Mouse (Mus musculus): ENCODE measurements around the gene Icam1. TPM values are rescaled to one million over a fixed set of nuclear protein-coding genes. Genes with fewer than 3 reads are reported as not detected.

Icam1 gene
- total and polyA plus RNA-seq, 3 experiments, result 70.6 to 202 (median 102) TPM

DNA sequence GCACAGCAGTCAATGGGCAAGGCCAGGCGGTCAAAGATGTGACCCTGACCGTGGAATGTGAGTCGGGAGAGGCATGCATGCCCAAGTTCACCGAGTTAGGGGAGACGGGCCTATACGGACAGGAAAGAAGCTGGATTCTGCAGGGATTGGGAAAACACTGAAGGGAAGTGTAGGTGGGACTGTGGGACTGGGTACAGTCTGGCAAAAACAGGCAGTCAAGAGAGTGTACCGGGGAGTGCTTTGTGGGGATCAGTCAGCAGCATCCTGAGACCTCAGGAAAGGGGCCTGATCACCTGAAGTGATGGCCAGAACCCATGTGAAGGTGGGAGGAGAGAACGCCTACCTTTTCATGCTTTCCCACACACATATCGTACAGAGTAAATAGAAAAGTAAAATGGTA is 19.8 kb downstream of the Icam1 start:
- in situ Hi-C loops (cut with MboI; ENCODE audit: low pct_ligation_motif_present, low pct_unique_long_range_greater_than_20kb, low sequenced_read_pairs), result no loop called here
- H3K36me3 ChIP-seq (replicated peaks in 1 of 2; ENCODE audit: control insufficient read depth in 1 of 2, insufficient read depth in 1 of 2, low read length in 1 of 2), result peaks cover 23 to 39% of the 10 kb centered on the region in 2 experiments
- H3K9me3 ChIP-seq (replicated peaks; ENCODE audit: low read length), result no peaks in the 10 kb centered on the region
- no peak overlapping the region for H3K27ac ChIP-seq (ENCODE audit: insufficient read depth, low read depth)
- no peaks in the 10 kb centered on the region for H3K27me3 ChIP-seq (replicated peaks)
- no peak overlapping the region for H3K4me2 ChIP-seq (ENCODE audit: insufficient read depth, low read depth, poor library complexity, severe bottlenecking)
- H3K4me1 ChIP-seq (ENCODE audit: control insufficient read depth in 1 of 2, insufficient read depth in 2 of 2), result peaks cover 10 to 24% of the 10 kb centered on the region in 2 experiments; a peak in 3 of 4 replicates
- no peak overlapping the region for H3K9ac ChIP-seq (ENCODE audit: insufficient read depth, low read depth)
- TF ChIP-seq GABPA (IDR thresholded peaks at IDR 0.05; ENCODE audit: insufficient replicate concordance, low read depth, low read length) (no peak), CHD2 (IDR thresholded peaks at IDR 0.05; ENCODE audit: low read length) (no peak), CHD1 (IDR thresholded peaks at IDR 0.05; ENCODE audit: low read depth, low read length) (no peak), USF1 (IDR thresholded peaks at IDR 0.05; ENCODE audit: low read depth, low read length) (no peak), SMC3 (IDR thresholded peaks at IDR 0.05; ENCODE audit: low read depth, low read length) (no peak), E2F4 (IDR thresholded peaks at IDR 0.05; ENCODE audit: insufficient replicate concordance, low read depth, low read length) (no peak), MAFK (IDR thresholded peaks at IDR 0.05; ENCODE audit: insufficient replicate concordance, low read length) (no peak), CTCF (conservative IDR thresholded peaks at IDR 0.05 in 1 of 2, IDR thresholded peaks at IDR 0.05 in 1 of 2; ENCODE audit: low read depth in 2 of 2, low read length in 2 of 2) (no peak), POLR2A (IDR thresholded peaks at IDR 0.05; ENCODE audit: low read depth, low read length) (no peak), TCF12 (IDR thresholded peaks at IDR 0.05; ENCODE audit: low read depth, low read length) (no peak), MAX (IDR thresholded peaks at IDR 0.05; ENCODE audit: low read length) (no peak), MXI1 (IDR thresholded peaks at IDR 0.05; ENCODE audit: low read depth, low read length) (no peak), SIN3A (IDR thresholded peaks at IDR 0.05; ENCODE audit: low read length) (no peak), NELFE (IDR thresholded peaks at IDR 0.05; ENCODE audit: low read depth, low read length) (no peak), POLR2AphosphoS2 (IDR thresholded peaks at IDR 0.05; ENCODE audit: low read depth, low read length) (no peak), MYC (IDR thresholded peaks at IDR 0.05; ENCODE audit: low read depth, low read length) (no peak), TBP (conservative IDR thresholded peaks at IDR 0.05; ENCODE audit: low read depth, low read length) (no peak), ZMIZ1 (IDR thresholded peaks at IDR 0.05; ENCODE audit: low read depth, low read length) (no peak), ZC3H11A (IDR thresholded peaks at IDR 0.05; ENCODE audit: low read depth, low read length) (no peak), RCOR1 (conservative IDR thresholded peaks at IDR 0.05; ENCODE audit: low read depth, low read length) (no peak)
- no peak overlapping the region for H3K4me3 ChIP-seq (replicated peaks in 1 of 3; ENCODE audit: low read depth in 2 of 3, low read length in 2 of 3, poor library complexity in 1 of 3)
- dilution Hi-C loops (cut with MboI; ENCODE audit: extremely low pct_ligation_motif_present, extremely low pct_unique_long_range_greater_than_20kb, low sequenced_read_pairs), result no loop called here
- DNase-seq (ENCODE audit: extremely low read depth), result no peak
- no peaks in the 10 kb centered on the region for H3K79me2 ChIP-seq (replicated peaks; ENCODE audit: control insufficient read depth, extremely low read depth, insufficient read depth, poor library complexity, severe bottlenecking)

DNA sequence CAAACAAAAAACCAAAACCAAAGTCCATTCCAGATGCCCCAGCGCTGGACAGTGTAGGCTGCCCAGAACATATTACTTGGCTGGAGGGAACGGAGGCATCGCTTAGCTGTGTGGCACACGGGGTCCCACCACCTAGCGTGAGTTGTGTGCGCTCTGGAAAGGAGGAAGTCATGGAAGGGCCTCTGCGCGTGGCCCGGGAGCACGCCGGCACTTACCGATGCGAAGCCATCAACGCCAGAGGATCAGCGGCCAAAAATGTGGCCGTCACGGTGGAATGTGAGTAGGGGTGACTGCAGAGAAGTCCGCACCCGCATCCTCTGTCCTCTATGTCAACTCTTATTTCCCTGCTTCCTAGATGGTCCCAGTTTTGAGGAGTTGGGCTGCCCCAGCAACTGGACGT is 20.4 kb downstream of the Icam1 start:
- H3K27me3 ChIP-seq (replicated peaks), result no peaks in the 10 kb centered on the region
- dilution Hi-C loops (cut with MboI; ENCODE audit: extremely low pct_ligation_motif_present, extremely low pct_unique_long_range_greater_than_20kb, low sequenced_read_pairs), result no loop called here

More for the DNA sequence above, 20.4 kb downstream of the Icam1 start:
- Histone ChIP-seq H3K4me3 (replicated peaks in 1 of 3; ENCODE audit: low read depth in 2 of 3, low read length in 2 of 3, poor library complexity in 1 of 3) (no peak overlapping the region), H3K79me2 (replicated peaks; ENCODE audit: control insufficient read depth, extremely low read depth, insufficient read depth, poor library complexity, severe bottlenecking) (no peaks in the 10 kb centered on the region), H3K4me1 (ENCODE audit: control insufficient read depth in 1 of 2, insufficient read depth in 2 of 2) (peaks cover 14 to 29% of the 10 kb centered on the region in 2 experiments), H3K9ac (ENCODE audit: insufficient read depth, low read depth) (no peak overlapping the region), H3K27ac (ENCODE audit: insufficient read depth, low read depth) (no peak overlapping the region), H3K9me3 (replicated peaks; ENCODE audit: low read length) (no peaks in the 10 kb centered on the region), H3K36me3 (replicated peaks in 1 of 2; ENCODE audit: control insufficient read depth in 1 of 2, insufficient read depth in 1 of 2, low read length in 1 of 2) (peaks cover 23 to 39% of the 10 kb centered on the region in 2 experiments), H3K4me2 (ENCODE audit: insufficient read depth, low read depth, poor library complexity, severe bottlenecking) (no peak overlapping the region)
- TF ChIP-seq RCOR1 (conservative IDR thresholded peaks at IDR 0.05; ENCODE audit: low read depth, low read length), result no peak
- TF ChIP-seq CHD1 (IDR thresholded peaks at IDR 0.05; ENCODE audit: low read depth, low read length), result no peak
- no peak for TF ChIP-seq ZC3H11A (IDR thresholded peaks at IDR 0.05; ENCODE audit: low read depth, low read length)
- TF ChIP-seq UBTF (IDR thresholded peaks at IDR 0.05; ENCODE audit: low read depth, low read length), result no peak
- TF ChIP-seq KAT2A (IDR thresholded peaks at IDR 0.05; ENCODE audit: insufficient replicate concordance, low read length), result no peak
- no peak for TF ChIP-seq SIN3A (IDR thresholded peaks at IDR 0.05; ENCODE audit: low read length)
- no peak for TF ChIP-seq NELFE (IDR thresholded peaks at IDR 0.05; ENCODE audit: low read depth, low read length)
- TF ChIP-seq ZMIZ1 (IDR thresholded peaks at IDR 0.05; ENCODE audit: low read depth, low read length), result no peak
- TF ChIP-seq MEF2A (IDR thresholded peaks at IDR 0.05; ENCODE audit: borderline replicate concordance, low read depth, low read length), result no peak
- TF ChIP-seq PAX5 (IDR thresholded peaks at IDR 0.05; ENCODE audit: low read length), result no peak
- TF ChIP-seq TCF12 (IDR thresholded peaks at IDR 0.05; ENCODE audit: low read depth, low read length), result no peak
- no peak for TF ChIP-seq USF2 (conservative IDR thresholded peaks at IDR 0.05; ENCODE audit: low read depth, low read length)
- no peak for TF ChIP-seq JUND (conservative IDR thresholded peaks at IDR 0.05; ENCODE audit: low read depth, low read length)
- no peak for TF ChIP-seq ZKSCAN1 (IDR thresholded peaks at IDR 0.05; ENCODE audit: borderline replicate concordance, low read depth, low read length)
- TF ChIP-seq IRF4 (IDR thresholded peaks at IDR 0.05; ENCODE audit: low read depth, low read length), result no peak
- no peak for TF ChIP-seq ZNF384 (IDR thresholded peaks at IDR 0.05; ENCODE audit: low read depth, low read length)
- TF ChIP-seq GABPA (IDR thresholded peaks at IDR 0.05; ENCODE audit: insufficient replicate concordance, low read depth, low read length), result no peak
- in situ Hi-C loops (cut with MboI; ENCODE audit: low pct_ligation_motif_present, low pct_unique_long_range_greater_than_20kb, low sequenced_read_pairs), result no loop called here
- DNase-seq (ENCODE audit: extremely low read depth), result no peak

All from CH12.LX (cell line).